Mouse (Mus musculus) spleen, adult 18-20 months (tissue): ENCODE results near the gene Elmo1.

ENCODE experiments used
- DNase-seq, 2 experiments: peaks; one replicate each; pipeline ENCODE4 v3.0.0; 2022; ENCODE audit warnings: mixed read lengths in 2 of 2

The Elmo1 gene

DNA sequence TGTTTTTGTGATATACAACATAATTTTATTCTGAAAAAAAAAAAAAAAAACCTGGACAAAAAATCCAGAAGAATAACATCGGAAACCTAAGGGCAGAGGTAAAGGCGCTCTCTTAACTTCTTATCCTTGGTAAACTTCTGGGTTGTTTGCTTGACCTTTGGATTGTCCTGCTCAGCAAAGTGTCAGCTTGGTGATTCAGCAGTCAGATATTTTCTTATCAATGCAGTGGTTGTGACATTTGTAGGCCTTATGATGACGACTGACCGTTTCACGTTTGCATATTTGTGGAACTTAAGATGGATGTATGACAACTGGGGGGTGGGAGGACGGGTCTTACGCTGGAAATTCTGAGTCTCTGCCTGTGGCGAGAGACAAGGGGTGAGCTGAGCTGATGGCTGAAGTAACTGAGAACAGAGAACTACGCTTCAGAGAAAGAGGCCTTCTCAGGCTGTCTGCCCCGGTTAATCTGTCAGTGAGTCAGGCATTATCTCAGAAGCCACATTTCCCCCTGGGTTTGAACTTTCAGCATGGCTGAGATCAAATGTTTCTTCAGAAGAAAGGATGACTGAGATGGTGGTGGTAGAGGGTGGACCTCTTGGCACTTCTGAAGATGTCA lies 73.1 kb downstream of the Elmo1 start:
- DNase-seq: no peak

DNA sequence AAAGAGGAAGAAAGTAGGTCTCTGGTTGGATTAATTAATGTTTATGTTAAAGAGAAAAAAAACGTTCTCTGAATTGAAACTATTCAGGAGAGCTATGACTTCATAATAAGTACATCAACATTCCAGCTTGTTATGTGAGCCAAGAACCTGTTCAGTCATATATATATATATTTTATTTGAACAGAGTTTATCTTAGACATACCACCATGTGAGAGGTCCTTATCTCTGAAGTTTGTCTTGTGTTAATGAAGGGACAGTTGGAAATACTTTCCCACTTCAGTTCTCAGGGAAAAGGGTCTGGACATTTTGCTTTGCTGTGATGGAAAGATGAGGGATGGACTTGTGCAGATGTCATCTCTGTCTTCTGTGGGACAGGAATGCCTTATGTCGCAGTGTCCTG lies 74.4 kb downstream of the Elmo1 start:
- no peak for DNase-seq

DNA sequence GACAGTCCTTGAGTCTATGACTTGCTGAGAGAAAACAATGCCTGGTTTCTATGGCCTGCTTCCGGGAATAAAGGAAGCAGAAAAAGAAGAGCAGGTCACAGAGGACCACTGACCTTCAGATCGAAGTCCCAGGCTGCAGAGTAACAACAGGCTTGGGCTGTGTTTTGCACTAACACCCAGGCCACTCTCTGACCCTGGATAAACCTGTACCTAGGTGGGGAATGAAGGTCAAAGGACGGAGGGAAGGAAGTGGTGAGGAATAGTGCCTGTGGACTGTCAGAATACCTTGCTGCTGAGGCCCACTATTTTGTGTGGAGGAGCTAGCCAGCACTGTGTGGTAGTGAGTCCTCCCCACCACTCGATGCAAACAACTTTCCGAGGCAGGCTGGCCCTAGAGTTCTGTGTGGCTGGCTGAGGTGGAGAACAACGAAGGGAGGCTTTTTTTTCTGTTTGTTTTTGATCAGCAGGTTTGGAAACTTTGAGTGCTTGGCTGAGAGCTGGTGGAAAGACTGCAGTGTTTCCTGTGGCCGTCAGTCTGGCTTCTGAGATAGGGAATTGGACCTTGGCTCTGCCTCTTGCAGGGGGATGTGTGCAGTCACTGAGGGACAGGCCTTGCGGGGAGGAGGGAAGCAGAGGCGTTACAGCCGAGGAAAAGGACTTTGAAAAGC lies 83.7 kb downstream of the Elmo1 start:
- DNase-seq: no peak

DNA sequence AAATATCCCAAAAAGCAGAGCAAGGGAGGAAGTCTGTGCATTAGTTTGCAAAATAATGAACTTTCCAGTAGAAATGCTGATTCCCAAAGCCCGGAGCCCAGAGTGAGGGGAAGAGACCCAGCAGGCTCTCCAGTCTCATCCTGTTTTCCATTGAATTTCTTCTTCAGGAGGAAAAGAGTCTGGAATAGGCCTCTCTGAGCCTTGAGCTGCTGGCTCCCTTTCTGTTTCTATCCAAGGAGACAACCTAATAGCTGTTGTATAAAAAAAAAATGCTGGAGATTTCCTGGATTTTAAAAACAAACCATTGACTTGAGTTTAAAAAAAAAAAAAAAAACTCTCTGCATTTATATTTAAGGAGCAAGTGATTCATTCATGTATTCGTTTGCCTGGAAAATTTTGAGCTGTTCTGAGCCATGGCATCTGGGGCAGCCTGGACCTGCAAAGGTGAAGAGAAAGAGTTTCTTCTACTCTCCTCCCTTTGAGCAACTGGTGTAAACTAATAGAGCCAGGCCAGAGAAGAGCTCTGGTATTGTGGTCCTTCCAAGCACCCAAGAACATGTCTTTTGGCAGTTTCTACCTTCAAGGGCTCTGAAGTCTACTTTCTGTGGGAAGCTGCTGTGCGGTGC lies 84.4 kb downstream of the Elmo1 start:
- DNase-seq: no peak

DNA sequence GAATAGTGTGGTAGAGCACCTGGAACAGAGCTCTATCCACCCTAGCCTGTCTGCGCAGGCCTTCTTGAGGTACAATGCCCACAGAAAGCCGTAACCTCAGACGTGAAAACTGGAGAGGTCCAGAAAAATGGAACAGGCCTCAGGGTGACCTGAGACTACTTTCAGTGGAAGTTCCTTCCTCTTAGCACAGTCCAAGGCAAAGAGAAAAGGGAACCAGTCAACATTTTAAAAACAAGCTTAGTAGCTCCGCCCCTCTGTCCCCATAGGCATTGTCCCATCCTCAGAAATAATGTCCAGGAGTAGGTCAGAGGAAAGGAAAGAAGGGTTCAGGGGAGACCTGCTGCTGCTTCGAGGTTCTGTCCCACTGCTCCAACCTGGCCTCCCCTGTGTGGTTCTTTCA lies 90.3 kb downstream of the Elmo1 start:
- no peak for DNase-seq

DNA sequence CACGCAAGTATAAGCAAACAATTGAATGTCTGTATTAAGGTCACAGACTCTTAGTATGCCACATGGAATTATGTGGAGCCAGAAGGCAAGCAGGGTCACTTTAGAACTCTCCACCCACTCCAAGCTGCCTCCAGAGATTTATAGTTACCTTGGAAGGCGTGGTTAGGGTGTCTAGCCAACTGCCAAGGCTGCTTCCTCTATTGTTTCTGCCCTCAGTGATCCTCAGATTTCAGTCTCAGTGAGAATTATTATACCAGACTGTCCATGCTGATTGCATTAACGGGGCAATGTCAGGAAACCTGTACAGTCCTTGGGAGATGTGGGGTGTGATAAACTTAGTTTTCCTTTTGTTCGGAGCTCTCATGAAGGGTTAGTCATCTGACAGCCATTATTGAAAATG lies 90.9 kb downstream of the Elmo1 start:
- no peak for DNase-seq

DNA sequence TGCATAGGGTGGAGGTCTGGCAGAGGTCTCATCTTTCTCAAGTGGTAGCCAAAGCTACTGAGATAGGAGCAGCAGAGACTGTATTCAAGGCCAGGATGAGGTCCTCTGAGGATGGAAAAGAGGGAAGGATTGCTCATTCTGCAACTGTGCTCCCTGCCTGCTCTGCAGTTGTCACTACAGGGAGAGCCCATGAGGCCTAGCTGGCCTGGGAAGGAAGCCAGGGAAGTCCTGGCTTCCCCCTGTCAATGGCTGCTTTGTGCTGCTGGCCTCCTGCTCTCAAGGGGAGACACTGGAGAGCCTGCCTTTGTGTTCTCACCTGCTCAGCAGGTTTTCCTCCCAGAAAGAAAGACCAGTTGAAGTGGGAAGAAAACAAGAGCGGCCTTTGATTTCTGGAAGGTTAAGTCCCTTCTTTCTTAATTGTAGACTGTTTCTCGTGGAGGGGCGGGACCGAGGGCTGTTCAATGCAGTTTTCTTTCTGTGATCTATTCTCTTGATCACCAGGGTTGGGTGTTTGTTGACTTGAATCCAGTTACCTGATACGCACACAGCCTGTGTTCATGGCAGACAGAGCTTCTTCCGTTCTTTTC lies 91.9 kb downstream of the Elmo1 start:
- no peak for DNase-seq

DNA sequence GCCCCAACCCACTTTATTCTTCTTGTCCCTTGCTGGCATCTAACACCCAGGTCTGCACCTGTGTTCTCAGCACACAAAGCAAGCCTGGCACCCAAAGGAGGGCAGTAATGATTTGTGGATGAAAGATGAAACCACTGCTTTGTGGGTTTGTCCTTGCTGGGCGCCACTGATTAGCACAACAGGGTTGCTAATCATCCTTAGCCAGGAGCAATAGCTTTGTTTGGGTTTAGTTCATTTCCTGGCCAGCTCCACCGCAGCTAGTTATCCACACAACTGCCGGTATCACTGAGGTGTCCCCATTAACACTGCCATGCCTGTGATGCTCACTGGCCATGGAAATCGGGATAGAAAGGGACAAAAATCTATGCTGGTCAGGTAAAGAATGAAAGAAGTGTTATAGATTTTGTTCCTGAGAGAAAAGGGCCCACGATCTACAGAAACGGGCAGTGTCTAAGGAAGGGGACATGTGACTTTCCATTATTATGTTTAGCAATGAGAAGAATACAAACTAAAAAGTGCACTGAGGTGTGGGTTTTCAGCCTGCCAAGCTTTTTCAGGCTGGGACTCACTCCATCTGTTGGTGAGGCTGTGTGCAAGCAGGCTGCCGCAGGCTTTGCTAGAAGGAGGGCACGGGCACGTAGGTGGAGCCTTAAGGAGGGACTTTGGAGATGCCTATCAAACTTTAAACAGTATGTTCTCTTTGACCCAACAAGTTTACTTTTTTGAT lies 93.3 kb downstream of the Elmo1 start:
- peak in 1 of 2 experiments; percentile 33 for DNase-seq

DNA sequence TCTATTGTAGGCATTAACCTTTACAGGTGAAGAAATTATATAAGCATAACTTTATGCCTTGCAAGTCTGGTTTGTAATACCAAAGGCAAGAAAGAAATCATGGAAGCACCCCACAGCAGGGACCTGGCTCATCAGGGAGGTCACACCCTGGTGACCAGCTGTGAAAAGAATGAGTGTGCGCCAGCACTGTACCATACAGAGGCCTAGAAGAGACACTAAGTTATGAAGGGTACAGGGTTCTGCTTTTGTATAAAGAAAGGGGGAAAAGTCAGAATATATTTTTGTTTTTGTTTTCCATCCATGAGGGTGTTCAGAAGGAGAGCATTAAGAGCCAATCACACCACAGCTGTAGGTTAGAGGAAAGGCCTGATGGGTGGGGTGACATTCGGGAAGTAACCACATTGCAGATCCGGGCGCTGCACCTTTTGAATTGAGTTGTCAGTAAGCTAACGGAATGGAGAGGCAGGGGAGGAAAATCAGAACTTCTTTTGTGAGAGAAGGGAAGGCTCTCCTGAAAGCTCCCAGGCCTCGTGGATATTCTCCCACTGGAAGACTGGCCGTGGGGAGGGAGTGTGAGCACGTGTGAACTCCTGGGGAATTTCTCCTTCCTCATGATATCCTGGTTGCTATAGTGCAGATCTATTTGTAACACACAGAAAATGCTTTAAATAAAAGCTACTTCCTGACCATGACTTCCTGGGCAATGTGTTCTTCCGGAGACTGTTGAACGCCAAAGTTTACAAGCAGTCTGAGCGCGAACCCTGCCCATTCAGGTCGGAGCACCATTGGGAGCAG lies 94.0 kb downstream of the Elmo1 start:
- peak; percentile 30 to 40 for DNase-seq

DNA sequence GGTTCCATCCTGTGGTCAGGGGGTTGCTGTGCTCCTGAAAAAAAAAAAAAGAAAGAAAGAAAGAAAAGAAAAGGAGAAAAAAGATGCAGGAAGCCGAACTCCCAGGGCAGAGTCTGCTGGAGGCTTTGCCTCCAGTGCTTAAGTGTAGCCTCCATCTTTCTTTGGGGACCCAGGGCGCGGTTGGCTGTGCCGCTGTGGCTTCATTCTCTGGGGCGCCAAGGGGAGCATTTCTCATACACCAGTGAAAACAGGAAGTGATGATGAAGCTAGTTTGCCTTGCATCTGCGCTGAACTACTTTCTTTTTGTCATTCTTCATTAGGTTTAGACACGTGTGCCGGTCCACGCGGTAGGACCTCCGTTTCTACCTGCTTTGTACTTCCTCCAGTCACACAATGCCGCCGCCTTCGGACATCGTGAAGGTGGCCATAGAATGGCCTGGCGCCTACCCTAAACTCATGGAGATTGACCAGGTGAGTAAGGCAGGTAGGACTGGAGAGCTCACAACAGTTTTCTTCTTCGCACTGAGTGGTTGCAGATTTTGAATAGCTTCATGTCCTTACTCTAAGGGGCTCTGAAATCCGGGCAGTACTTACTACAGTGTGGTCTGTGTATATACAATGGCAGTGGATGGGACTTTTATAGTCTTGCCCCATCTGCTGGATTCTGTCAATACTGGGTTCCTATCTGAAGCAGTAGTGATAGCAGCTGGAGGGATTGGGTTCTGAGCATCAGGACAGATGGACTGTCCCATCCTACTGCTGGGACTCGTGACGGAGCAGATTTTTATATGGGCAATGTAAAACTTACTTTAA lies 94.8 kb downstream of the Elmo1 start:
- DNase-seq: peak; percentile 68 to 69

DNA sequence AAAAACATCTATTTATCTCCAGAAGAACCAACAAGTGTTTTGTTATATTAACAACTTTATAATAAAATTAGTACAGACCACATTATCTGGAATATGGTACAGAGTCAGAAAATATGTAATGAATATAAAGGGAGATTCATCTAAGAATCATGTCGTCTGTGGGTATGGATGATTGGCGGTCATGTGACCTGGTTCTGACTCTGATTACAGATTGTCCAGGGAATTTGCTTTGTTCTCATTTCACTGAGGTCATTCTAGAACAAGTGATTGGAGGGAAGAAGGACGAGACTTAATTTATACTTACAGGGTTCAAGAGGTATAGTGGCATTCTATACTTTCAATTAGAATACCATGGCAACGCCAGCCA lies 95.4 kb downstream of the Elmo1 start:
- DNase-seq: no peak

DNA sequence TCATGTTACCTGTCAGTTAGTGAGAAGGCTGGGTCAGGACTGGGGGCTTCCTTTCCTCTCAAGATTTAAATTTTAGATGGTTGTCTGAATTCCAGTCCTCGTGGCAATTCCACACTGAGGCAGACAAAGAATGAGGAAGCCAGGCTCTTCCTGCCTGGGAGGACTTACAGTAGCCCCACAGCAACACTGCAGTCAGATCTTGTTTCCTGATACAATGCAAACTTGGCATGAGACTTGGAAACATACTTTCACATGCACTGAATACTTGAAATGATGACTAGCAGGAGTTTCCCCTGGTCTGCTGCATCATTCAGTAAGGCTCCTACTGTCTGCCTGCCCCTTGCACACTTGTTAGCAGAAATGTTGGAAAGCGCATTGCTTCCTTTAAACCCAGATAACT lies 97.3 kb downstream of the Elmo1 start:
- no peak for DNase-seq

DNA sequence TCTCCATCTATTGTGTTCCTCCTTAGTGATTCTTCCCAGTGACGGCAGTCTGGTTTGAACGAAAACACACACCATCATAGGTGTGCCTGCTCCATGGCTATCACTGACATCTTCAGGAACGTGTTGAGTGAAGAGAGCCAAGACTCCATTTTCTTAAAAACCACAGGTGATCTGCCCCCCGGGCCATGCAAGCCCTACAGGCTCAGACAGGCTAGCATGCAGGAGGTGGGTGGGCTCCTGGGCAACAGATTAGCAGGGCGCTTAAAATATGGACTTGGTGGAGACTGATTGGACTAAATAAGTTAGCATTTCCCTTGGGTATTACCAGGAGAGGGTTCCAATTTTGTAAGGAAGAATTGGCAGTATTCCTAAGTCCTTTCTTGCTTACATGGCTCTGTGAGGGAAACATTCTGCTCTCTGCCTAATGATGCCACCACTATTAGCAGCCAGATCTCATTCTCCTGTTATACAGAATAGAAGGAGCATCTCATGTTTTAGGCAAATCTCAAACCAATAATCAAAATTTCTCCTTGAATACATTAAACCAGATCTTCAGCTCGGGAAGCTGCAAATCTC lies 101.7 kb downstream of the Elmo1 start:
- DNase-seq: no peak

DNA sequence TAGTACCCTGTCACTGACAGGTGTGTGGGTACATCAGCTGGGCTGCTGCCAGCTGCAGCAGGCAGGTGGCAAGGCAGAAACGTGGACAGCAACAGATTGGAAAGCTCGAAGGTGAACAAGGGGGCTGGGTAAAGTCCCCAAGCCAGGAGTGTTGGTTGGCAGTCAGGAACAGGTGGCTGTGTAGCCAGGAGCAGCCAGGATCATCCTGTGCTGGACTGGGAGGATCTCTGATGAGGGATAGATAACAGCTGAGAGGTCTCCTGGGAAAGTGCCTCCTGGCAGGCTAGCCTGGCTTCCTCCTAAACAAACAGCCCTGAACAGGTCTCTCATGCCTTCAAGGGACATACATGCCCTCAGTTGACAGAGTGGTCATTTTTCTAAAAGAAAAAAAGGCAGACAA lies 110.2 kb downstream of the Elmo1 start:
- DNase-seq: no peak

DNA sequence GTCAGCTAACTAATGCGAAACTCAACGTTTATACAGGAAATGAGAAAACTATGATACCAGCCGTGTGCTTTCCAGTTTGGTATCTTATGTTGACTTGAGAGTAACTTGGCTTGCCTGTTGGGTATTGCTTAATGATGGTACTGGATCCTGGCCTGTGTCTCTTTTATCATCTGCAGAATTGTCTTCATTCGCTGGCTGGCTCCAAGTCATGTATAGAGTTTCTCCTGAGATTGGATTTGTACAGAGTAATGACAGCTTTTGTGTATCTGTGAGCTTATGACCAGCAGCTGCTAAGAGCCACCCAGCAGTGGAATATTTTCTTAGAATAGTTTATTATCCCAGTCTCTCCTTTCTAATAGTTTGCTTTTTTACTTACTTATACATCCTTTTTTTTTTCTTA lies 112.2 kb downstream of the Elmo1 start:
- no peak for DNase-seq

DNA sequence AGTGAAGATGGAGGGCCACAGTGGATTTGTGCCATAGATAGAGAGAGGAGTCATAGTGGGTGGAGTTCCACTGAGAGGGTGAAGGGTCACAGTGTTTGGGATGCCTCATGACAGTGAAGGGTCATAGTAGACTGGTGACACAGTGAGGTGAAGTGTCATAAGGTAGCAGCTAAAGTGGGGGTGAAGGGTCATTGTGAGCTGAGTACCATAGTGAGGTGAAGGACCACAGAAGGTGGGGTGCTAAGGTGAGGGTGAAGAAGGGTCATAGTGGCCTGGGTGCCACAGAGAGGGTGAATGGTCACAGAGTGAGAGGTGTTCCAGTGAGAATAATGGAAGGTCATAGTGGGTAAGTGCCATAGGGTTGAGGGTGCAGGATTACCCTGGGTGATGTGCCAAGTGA lies 113.8 kb downstream of the Elmo1 start:
- DNase-seq: no peak

DNA sequence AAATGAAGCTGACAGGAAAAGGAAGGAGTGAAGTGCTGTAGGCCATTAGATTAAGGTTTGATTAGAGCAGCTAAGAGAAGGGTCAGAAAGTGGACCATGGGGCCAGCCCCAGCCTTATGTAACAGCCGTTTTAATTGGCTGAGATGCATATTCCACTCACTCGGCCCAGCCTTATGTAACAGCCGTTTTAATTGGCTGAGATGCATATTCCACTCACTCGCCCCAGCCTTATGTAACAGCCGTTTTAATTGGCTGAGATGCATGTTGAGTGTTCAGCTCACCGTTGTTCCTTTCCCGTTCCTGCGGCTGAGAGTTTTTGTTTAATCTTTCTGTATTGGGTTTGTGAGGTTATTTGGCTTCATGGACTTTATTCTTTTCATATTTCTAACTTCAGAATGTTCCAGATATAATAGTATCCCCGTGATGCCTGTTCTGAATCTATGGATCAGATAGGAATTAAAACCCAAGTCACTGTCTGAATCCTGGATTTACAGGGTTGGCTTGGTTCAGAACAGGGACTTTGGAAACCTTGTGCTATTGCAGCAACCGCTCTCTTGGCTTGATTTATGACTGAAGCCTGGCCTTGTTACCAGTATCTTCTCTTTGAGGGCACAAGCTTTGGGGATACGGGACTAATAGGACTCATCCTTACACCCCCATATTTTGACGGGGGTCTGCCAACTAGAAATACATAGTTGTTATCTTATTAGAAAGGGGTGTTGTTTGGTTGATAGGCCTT lies 114.8 kb downstream of the Elmo1 start:
- no peak for DNase-seq

DNA sequence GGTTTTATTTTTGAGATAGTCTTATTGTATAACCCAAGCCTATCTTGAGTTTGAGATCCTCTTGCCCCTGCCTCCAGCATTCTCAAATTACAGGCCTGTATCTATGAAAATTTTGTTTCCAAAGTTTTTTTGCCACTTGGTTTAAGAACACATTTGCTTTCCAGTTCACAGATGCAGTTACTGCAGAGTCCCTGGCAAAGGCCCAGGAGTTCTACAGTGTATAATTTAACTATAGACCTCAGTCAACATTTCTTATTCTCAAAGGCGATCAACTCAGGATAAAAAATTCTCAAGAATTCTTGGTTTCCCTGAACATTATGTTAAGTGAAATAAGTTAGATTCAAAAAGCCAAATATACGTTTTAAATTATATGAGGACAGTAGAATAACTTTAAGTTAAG lies 115.3 kb downstream of the Elmo1 start:
- no peak for DNase-seq

DNA sequence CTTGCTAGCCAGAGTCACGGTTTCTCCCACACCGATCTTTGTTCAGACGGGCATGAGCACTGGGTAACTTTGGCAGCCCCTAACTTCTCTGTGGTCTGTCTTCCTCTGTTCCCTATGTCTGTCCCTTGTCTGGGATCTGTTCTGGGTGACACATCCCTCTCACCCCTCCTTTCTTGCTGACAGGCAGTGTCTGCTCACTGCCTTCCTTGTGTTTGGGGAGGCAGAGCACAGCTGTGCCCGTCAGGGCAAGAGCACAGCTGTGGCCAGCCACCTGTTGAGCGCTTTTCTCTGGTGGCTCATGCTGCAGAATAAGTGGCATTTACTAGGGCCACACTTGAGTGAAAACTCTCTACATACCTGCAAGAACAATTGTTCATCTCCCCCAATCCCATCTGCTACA lies 116.7 kb downstream of the Elmo1 start:
- peak; percentile 26 to 32 for DNase-seq

DNA sequence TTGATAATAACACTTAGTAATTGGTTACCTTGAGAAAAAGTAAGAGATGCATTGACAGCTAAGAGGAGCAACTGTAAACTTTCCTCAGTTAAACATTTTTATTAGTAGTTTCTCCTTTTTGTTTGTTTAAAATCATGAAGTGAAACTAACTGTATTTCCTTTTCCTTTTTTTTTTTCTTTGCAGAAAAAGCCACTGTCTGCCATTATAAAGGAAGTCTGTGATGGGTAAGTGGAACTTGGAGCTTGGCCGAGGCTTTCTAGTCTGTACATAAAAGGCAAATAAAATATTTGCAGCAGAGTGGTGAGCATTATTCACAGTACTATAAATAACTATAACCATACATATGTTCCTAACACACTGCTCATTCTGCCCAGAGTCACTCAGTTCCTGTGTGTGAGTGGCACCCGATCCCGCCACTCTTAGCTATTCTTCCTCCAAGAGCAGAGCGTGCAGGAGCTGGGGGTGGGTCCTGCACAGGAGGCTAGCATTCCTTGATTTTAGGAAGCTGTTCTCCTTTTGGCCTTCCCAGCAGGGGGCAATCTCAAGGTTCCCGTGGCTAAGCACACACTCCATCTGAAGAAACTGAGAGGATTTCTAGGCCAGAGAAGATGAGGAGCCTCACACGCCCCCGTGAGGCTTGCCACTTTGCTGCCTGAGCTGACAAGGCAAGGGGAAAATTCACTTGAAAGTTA lies 117.7 kb downstream of the Elmo1 start:
- DNase-seq: no peak
